Mouse (Mus musculus): Measurements from ENCODE around the gene Wnt8b. TPM values are rescaled to one million over a fixed set of nuclear protein-coding genes. Genes with fewer than 3 reads are reported as not detected.

Gene Wnt8b
- polyA plus RNA-seq, 1 experiment from 2014 or later, result 0.19 TPM

DNA sequence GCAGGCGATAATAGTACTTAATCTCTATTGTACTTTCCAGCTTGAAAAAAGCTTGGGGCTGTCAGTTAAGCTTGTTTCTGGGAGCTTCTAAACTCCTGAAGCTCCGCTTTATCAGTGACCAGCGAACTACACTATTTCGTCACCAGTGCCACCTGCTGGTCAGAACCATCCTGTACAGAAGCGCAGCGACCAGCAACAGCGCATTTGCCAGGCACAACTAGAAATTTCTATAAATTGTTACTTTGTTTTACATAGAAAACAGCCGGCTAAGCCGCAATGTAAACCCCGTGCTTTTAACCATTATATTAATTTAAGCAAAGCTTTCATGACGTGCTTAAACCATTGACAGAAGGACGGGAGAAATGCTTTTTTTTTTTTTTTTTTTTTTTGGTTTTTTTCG, 51.5 kb downstream of the Wnt8b start:
- Histone ChIP-seq H3K9me3 (ENCODE audit: control insufficient read depth, low read length) (peaks cover 6% of the 10 kb centered on the region), H3K4me3 (ENCODE audit: low read length) (peak overlapping the region; percentile 50), H3K36me3 (ENCODE audit: control insufficient read depth, insufficient read depth, low read length) (peaks cover 10% of the 10 kb centered on the region), H3K27me3 (replicated peaks; ENCODE audit: control insufficient read depth, insufficient read depth, low read length) (peaks cover 10% of the 10 kb centered on the region), H3K4me2 (ENCODE audit: low read length) (peak overlapping the region; percentile 83), H3K4me1 (ENCODE audit: control insufficient read depth, insufficient read depth, low read depth, low read length) (peaks cover 4% of the 10 kb centered on the region), H3K27ac (ENCODE audit: low read depth, low read length) (no peak overlapping the region), H3K9ac (ENCODE audit: low read depth, low read length) (no peak overlapping the region)
- WGBS, result 4% methylated on average over 13 of the region's 13 CpGs
- 0 out of 2 replicates have a peak, but pooled peaks have one; percentile 46 for ATAC-seq

DNA sequence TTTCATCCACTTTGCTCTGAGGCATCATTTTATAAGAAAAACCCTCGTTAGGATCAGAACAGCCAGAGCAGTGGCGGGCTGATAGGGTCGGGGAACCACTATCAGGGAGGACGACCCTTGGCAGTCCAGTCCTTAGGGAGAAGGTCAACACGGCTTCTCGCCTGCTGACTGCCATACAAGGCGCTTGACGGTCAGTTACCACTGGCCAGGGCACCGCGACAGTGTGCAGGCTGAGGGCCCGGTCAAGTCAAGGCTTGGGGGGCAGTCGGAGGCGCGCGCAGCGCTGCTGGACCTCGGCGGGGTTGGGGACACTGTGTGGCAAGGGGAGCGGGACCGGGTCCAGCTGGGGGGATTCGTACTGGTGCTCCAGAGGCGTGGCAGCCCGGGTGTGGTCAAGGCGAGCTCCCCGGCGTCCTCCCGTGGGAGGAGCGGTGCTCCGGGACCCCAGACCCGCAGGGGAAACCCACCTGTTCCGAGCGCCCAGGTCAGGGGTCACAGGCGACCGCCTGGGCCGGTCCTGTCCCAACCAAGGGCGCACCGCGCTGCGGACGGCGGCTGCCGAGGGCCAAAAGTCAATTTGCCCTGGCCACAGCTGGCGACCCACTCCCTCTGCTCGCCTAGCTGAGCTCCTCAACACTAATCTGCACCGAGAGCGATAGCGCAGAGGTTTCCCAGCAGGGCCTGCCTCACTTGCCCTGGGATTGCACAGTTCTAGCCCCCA, 52.2 kb downstream of the Wnt8b start, which contains the start of gene Sec31b:
Gene Sec31b (minus strand): TSS at position 544 of the 721 bp plus-strand sequence.
- peaks cover 13% of the 10 kb centered on the region for H3K36me3 ChIP-seq (ENCODE audit: control insufficient read depth, insufficient read depth, low read length)
- peaks cover 4% of the 10 kb centered on the region for H3K4me1 ChIP-seq (ENCODE audit: control insufficient read depth, insufficient read depth, low read depth, low read length)
- H3K27ac ChIP-seq (ENCODE audit: low read depth, low read length), result no peak within 1 kb of the TSS
- H3K9me3 ChIP-seq (ENCODE audit: control insufficient read depth, low read length), result peaks cover 6% of the 10 kb centered on the region
- peak; percentile 51; the same call in 1 of the 2 replicates for ATAC-seq
- peaks cover 10% of the 10 kb centered on the region for H3K27me3 ChIP-seq (replicated peaks; ENCODE audit: control insufficient read depth, insufficient read depth, low read length)
- H3K4me3 ChIP-seq (ENCODE audit: low read length), result peak within 1 kb of the TSS; percentile 50
- H3K4me2 ChIP-seq (ENCODE audit: low read length), result peak within 1 kb of the TSS; percentile 83
- WGBS, result under 1% methylated on average over 45 of the region's 47 CpGs
- peak within 1 kb of the TSS; percentile 62 for H3K9ac ChIP-seq (ENCODE audit: low read depth, low read length)

DNA sequence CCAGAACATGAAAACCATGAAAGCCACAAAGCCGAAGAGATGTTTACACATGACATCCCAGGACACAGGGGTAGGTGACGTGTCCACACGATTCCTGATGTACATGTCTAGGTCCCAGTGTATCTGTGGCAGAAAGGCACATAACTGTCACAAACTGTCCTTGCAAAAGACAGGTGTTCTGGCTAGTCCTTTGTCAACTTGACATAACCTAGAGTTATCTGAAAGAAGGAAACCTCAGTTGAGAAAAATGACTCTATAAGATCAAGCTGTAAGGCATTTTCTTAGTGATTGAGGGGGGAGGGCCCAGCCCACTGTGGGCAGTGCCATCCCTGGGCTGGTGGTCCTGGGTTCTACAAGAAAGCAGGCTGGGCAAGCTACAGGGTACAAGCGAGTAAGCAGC, 59.5 kb downstream of the Wnt8b start, which contains the start of gene Gm20538:
Gene Gm20538 (minus strand): TSS at position 101 of the 400 bp plus-strand sequence.
- Histone ChIP-seq H3K9me3 (ENCODE audit: control insufficient read depth, low read length) (no peaks in the 10 kb centered on the region), H3K4me1 (ENCODE audit: control insufficient read depth, insufficient read depth, low read depth, low read length) (peaks cover 13% of the 10 kb centered on the region), H3K4me3 (ENCODE audit: low read length) (no peak within 1 kb of the TSS), H3K27me3 (replicated peaks; ENCODE audit: control insufficient read depth, insufficient read depth, low read length) (no peaks in the 10 kb centered on the region; the same call in 1 of the 2 replicates), H3K36me3 (ENCODE audit: control insufficient read depth, insufficient read depth, low read length) (peaks cover 26% of the 10 kb centered on the region), H3K9ac (ENCODE audit: low read depth, low read length) (no peak within 1 kb of the TSS), H3K27ac (ENCODE audit: low read depth, low read length) (no peak within 1 kb of the TSS), H3K4me2 (ENCODE audit: low read length) (peak within 1 kb of the TSS; percentile 86)
- 99% methylated on average over 4 of the region's 4 CpGs for WGBS
- ATAC-seq, result no peak

DNA sequence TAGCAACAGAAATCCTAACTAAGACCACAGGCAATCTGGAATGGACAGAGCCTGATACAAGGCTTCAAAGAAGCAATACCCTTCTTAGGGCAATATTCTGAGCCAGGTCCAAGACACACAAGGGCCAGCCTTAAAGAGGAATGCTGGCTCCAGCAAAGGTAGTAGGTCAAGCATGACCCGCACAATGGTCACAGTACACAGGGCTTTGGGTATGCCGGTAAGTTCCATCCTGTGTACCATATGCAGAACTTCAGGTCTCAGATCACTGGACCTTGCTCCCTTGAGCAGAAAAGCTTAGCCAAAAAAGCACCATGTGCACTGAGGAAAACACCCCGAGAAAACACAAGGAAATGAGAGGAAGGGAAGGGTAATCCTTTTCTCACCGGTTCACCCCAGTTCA, 60.0 kb downstream of the Wnt8b start:
- Histone ChIP-seq H3K36me3 (ENCODE audit: control insufficient read depth, insufficient read depth, low read length) (peaks cover 26% of the 10 kb centered on the region), H3K4me3 (ENCODE audit: low read length) (no peak overlapping the region), H3K9ac (ENCODE audit: low read depth, low read length) (no peak overlapping the region), H3K27ac (ENCODE audit: low read depth, low read length) (no peak overlapping the region), H3K4me2 (ENCODE audit: low read length) (peak overlapping the region; percentile 86), H3K27me3 (replicated peaks; ENCODE audit: control insufficient read depth, insufficient read depth, low read length) (no peaks in the 10 kb centered on the region; the same call in 1 of the 2 replicates), H3K4me1 (ENCODE audit: control insufficient read depth, insufficient read depth, low read depth, low read length) (peaks cover 13% of the 10 kb centered on the region), H3K9me3 (ENCODE audit: control insufficient read depth, low read length) (no peaks in the 10 kb centered on the region)
- ATAC-seq, result no peak
- 93% methylated on average over 4 of the region's 4 CpGs for WGBS

DNA sequence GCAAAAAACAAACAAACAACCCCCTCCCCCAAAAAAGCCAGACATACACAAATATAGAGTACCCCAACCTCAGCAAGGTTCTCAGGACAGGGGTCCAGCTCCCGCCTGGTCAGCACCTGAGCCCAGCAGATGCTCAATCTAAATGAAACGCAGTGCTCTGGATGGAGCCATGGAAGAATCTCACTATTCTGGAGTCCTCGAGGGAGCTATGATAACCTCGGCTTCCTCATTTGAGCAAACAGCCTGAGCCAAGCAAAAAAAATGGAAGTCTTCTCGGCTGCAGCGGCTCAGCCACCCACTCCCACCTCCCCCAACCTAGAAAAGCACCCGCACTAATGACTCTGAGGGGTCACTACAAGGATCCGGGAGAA, 61.2 kb downstream of the Wnt8b start:
- H3K27me3 ChIP-seq (replicated peaks; ENCODE audit: control insufficient read depth, insufficient read depth, low read length), result no peaks in the 10 kb centered on the region; the same call in 1 of the 2 replicates
- peak overlapping the region; percentile 86 for H3K4me2 ChIP-seq (ENCODE audit: low read length)
- no peaks in the 10 kb centered on the region for H3K9me3 ChIP-seq (ENCODE audit: control insufficient read depth, low read length)
- peak overlapping the region; percentile 86 for H3K9ac ChIP-seq (ENCODE audit: low read depth, low read length)
- peak overlapping the region; percentile 79 for H3K27ac ChIP-seq (ENCODE audit: low read depth, low read length)
- peaks cover 19% of the 10 kb centered on the region for H3K36me3 ChIP-seq (ENCODE audit: control insufficient read depth, insufficient read depth, low read length)
- peak overlapping the region; percentile 77 for H3K4me3 ChIP-seq (ENCODE audit: low read length)
- peaks cover 13% of the 10 kb centered on the region for H3K4me1 ChIP-seq (ENCODE audit: control insufficient read depth, insufficient read depth, low read depth, low read length)
- ATAC-seq, result 0 out of 2 replicates have a peak, but pooled peaks have one; percentile 3
- 4% methylated on average over 8 of the region's 8 CpGs for WGBS

DNA sequence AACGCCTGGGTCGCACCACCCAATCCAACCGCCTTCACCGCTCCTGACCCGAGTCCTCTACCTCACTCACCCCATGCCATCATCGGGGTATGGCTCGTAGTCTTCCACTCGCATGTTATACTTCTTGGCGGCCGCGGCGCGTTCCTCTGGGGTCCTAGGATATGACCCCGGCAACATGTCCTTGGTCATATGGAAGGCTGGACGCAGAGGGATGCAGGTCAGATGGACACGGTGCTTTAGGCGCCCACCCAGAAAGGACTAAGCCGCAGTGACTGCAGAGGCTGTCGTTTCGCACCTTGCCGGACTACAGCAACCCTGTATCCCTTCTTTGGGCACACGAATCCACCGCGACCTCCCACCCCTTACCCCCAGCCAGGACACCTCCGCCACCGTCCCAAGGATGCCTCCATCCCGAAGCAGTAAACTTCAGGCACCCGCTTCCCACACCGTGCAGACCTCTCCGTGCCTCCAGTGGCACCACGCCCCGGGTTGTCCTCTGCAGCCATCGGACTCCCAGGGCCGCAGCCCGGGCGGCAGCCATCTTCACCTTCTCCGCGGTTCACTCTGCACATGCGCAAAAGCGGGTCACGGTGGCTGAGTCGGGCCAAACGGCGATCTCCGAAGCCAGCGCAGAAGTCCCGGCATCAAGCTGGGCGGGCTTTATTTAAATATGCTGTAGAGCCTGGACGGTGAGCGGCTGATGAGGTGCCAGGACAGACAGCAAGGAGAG, 61.8 kb downstream of the Wnt8b start, which contains the start of gene Ndufb8:
Gene Ndufb8 (minus strand): TSS at position 580 of the 730 bp plus-strand sequence.
- Histone ChIP-seq H3K9ac (ENCODE audit: low read depth, low read length) (peak within 1 kb of the TSS; percentile 86), H3K27me3 (replicated peaks; ENCODE audit: control insufficient read depth, insufficient read depth, low read length) (no peaks in the 10 kb centered on the region; the same call in 1 of the 2 replicates)

DNA sequence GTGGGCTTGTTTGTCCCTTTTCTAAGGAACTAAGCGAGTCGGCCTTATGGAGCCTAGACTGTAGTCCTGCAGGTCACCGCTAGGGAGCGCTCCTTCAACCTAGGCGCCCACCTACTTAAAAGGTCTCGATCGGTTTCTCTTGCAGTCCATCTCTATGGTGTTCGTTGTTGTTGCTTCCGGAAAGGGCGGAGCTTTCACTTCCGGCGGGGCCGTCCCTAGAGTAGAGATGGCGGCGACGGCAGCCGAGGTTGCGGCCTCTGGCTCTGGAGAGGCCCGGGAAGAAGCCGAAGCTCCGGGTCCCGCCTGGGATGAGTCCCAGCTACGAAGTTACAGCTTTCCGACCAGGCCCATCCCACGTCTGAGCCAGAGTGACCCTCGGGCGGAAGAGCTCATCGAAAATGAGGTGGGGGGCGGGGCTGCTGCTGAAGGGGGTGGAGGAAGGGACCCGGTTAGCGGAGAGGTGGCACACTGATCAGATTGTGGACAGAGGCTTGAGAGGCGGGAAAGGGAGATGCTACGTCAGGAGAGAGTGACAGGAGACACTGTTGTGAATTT, 69.5 kb downstream of the Wnt8b start, which contains the start of gene Hif1an:
Gene Hif1an (plus strand): TSS at position 199 of the 555 bp plus-strand sequence.
- H3K27me3 ChIP-seq (replicated peaks; ENCODE audit: control insufficient read depth, insufficient read depth, low read length), result no peaks in the 10 kb centered on the region; the same call in 1 of the 2 replicates
- peaks cover 16% of the 10 kb centered on the region for H3K4me1 ChIP-seq (ENCODE audit: control insufficient read depth, insufficient read depth, low read depth, low read length)
- peaks cover 13% of the 10 kb centered on the region for H3K36me3 ChIP-seq (ENCODE audit: control insufficient read depth, insufficient read depth, low read length)
- H3K27ac ChIP-seq (ENCODE audit: low read depth, low read length), result peak within 1 kb of the TSS; percentile 75
- H3K4me3 ChIP-seq (ENCODE audit: low read length), result peak within 1 kb of the TSS; percentile 73
- ATAC-seq, result peak; percentile 98
- H3K9ac ChIP-seq (ENCODE audit: low read depth, low read length), result peak within 1 kb of the TSS; percentile 73
- peak within 1 kb of the TSS; percentile 88 for H3K4me2 ChIP-seq (ENCODE audit: low read length)
- no peaks in the 10 kb centered on the region for H3K9me3 ChIP-seq (ENCODE audit: control insufficient read depth, low read length)
- WGBS, result under 1% methylated on average over 33 of the region's 33 CpGs

More for the DNA sequence above, 61.8 kb downstream of the Wnt8b start, which contains the start of gene Ndufb8:
- peak within 1 kb of the TSS; percentile 79 for H3K27ac ChIP-seq (ENCODE audit: low read depth, low read length)
- WGBS, result under 1% methylated on average over 50 of the region's 50 CpGs
- H3K36me3 ChIP-seq (ENCODE audit: control insufficient read depth, insufficient read depth, low read length), result peaks cover 15% of the 10 kb centered on the region; the same call in 1 of the 2 replicates
- H3K4me1 ChIP-seq (ENCODE audit: control insufficient read depth, insufficient read depth, low read depth, low read length), result peaks cover 13% of the 10 kb centered on the region
- no peaks in the 10 kb centered on the region for H3K9me3 ChIP-seq (ENCODE audit: control insufficient read depth, low read length)
- peak within 1 kb of the TSS; percentile 77 for H3K4me3 ChIP-seq (ENCODE audit: low read length)
- ATAC-seq, result peak; percentile 88
- H3K4me2 ChIP-seq (ENCODE audit: low read length), result peak within 1 kb of the TSS; percentile 86
